Mouse (Mus musculus) CH12.LX (cell line): ENCODE data around the gene AU015836. TPM values are rescaled to one million over a fixed set of nuclear protein-coding genes. Genes with fewer than 3 reads are reported as not detected.

Experiments used
- DNase-seq: peaks from one replicate; pipeline ENCODE4 v3.0.0-alpha.2; 2013; ENCODE audit errors: extremely low read depth
- H3K27ac ChIP-seq: 2 replicates; pipeline ENCODE4 v1.5.1; 2012; ENCODE audit warnings: low read depth, mild to moderate bottlenecking, control low read depth, moderate library complexity; ENCODE audit not compliant: insufficient read depth
- H3K27me3 ChIP-seq: replicated peaks from 2 replicates; pipeline ENCODE3; 2012; ENCODE audit warnings: inconsistent platforms
- H3K36me3 ChIP-seq, 2 experiments: replicated peaks in 1 of 2; 2 replicates each; pipeline versions ENCODE3 to v1.6.1; 2012; ENCODE audit warnings: inconsistent platforms in 1 of 2, low read length in 1 of 2, mild to moderate bottlenecking in 1 of 2, mixed read lengths in 1 of 2, moderate library complexity in 1 of 2; ENCODE audit not compliant: control insufficient read depth in 1 of 2, insufficient read depth in 1 of 2
- H3K4me1 ChIP-seq, 2 experiments: 2 replicates each; pipeline ENCODE4 v1.6.1; 2012; ENCODE audit warnings: inconsistent platforms in 1 of 2, moderate library complexity in 1 of 2; ENCODE audit not compliant: insufficient read depth in 2 of 2, control insufficient read depth in 1 of 2
- H3K4me2 ChIP-seq: 2 replicates; pipeline ENCODE4 v1.6.1; 2012; ENCODE audit warnings: low read depth, mild to moderate bottlenecking, control low read depth; ENCODE audit not compliant: poor library complexity, insufficient read depth, severe bottlenecking
- H3K4me3 ChIP-seq, 3 experiments: fragments of 150-350 bp in 1 of 3; sonication (generic) in 1 of 3; replicated peaks in 1 of 3; 2 replicates each; pipeline versions ENCODE3 to v1.5.1; 2011 to 2012; ENCODE audit warnings: low read depth in 2 of 3, low read length in 2 of 3, mild to moderate bottlenecking in 2 of 3, moderate library complexity in 2 of 3, control low read depth in 1 of 3, improper control_type of control experiment in 1 of 3, inconsistent platforms in 1 of 3, mixed read lengths in 1 of 3; ENCODE audit not compliant: poor library complexity in 1 of 3
- H3K79me2 ChIP-seq: replicated peaks from 2 replicates; pipeline ENCODE4 v1.6.1; 2012; ENCODE audit warnings: mild to moderate bottlenecking, moderate library complexity; ENCODE audit not compliant: control insufficient read depth, poor library complexity, insufficient read depth, severe bottlenecking; ENCODE audit errors: extremely low read depth
- H3K9ac ChIP-seq: 2 replicates; pipeline ENCODE4 v1.6.1; 2012; ENCODE audit warnings: low read depth, mild to moderate bottlenecking, control low read depth, moderate library complexity; ENCODE audit not compliant: insufficient read depth
- H3K9me3 ChIP-seq: replicated peaks from 2 replicates; pipeline ENCODE3; 2012; ENCODE audit warnings: low read length, inconsistent platforms, mixed read lengths
- JUND ChIP-seq: conservative IDR thresholded peaks from 2 replicates; pipeline ENCODE4 v1.6.1; 2011; ENCODE audit warnings: low read depth, low read length, improper control_type of control experiment
- MEF2A ChIP-seq: IDR thresholded peaks from 2 replicates; pipeline ENCODE4 v1.6.1; 2014; ENCODE audit warnings: low read depth, mild to moderate bottlenecking, inconsistent platforms, low read length, improper control_type of control experiment, borderline replicate concordance
- RCOR1 ChIP-seq: conservative IDR thresholded peaks from 2 replicates; pipeline ENCODE4 v1.6.1; 2012; ENCODE audit warnings: low read depth, mild to moderate bottlenecking, inconsistent platforms, low read length, improper control_type of control experiment
- SMC3 ChIP-seq: IDR thresholded peaks from 2 replicates; pipeline ENCODE4 v1.6.1; 2011; ENCODE audit warnings: low read depth, low read length, improper control_type of control experiment
- dilution Hi-C: fragments of 300-500 bp; cut with MboI; formaldehyde crosslinking; loops from 2 replicates; pipeline ENCODE4 v1.14.3; 2020; ENCODE audit warnings: low sequenced_read_pairs; ENCODE audit not compliant: extremely low pct_unique_long_range_greater_than_20kb, extremely low pct_ligation_motif_present
- in situ Hi-C: fragments of 300-500 bp; cut with MboI; formaldehyde crosslinking; loops from 3 replicates; pipeline ENCODE4 v1.14.3; 2019; ENCODE audit warnings: low sequenced_read_pairs, low pct_ligation_motif_present, low pct_unique_long_range_greater_than_20kb, mixed read lengths
- polyA plus RNA-seq: library from polyadenylated mRNA; unstranded; fragments of >175 nt; gene quantifications from 2 replicates; pipeline ENCODE4 v1.2.1, GENCODE M21; 2012; ENCODE audit warnings: low read depth; ENCODE audit not compliant: insufficient read length
- total RNA-seq, 2 experiments: library from RNA; depleted of rRNA; stranded (reverse); fragments of 300-350 nt in 1 of 2; fragments of >200 nt in 1 of 2; gene quantifications; 2 replicates each; pipeline ENCODE4 v1.2.3; 2012 to 2014

The AU015836 gene
- total and polyA plus RNA-seq, 3 experiments, result not detected

- no peak overlapping the region for H3K9ac ChIP-seq
- H3K4me3 ChIP-seq, result no peak overlapping the region
- no peak overlapping the region for H3K4me2 ChIP-seq
- H3K36me3 ChIP-seq, result no peaks in the 10 kb centered on the region
- dilution Hi-C loops (no loop called here), in situ Hi-C loops (no loop called here)
- no peak for DNase-seq
- TF ChIP-seq JUND, result no peak
- TF ChIP-seq RCOR1, result no peak
- TF ChIP-seq MEF2A, result no peak
- TF ChIP-seq SMC3, result no peak
- H3K27ac ChIP-seq, result no peak overlapping the region
- no peaks in the 10 kb centered on the region for H3K79me2 ChIP-seq
- H3K9me3 ChIP-seq, result no peaks in the 10 kb centered on the region
- no peaks in the 10 kb centered on the region for H3K27me3 ChIP-seq
- 0 out of 4 replicates have a peak, but pooled peaks cover 0 to 3% of the 10 kb centered on the region in 2 experiments for H3K4me1 ChIP-seq
These were observed 53.9 kb downstream of the AU015836 start for GRCm38 (mm10) chrX:94022264-94022874.

Other genes with a start within 250 kb of the AU015836 start
- 25.5 and 27.0 TPM in 2 replicates for gene Pdk3, start 136.5 kb upstream of the AU015836 start, total RNA-seq (2012; rRNA removed)
- 84.0 and 84.4 TPM in 2 replicates for gene Pdk3, start 136.5 kb upstream of the AU015836 start, total RNA-seq (2014; rRNA removed)
- gene Pdk3, start 136.5 kb upstream of the AU015836 start, polyA plus RNA-seq, result 47.7 and 49.3 TPM in 2 replicates
- gene Zfx, start 155.0 kb downstream of the AU015836 start, total RNA-seq (2012; rRNA removed), result 16.4 and 17.3 TPM in 2 replicates
- gene Zfx, start 155.0 kb downstream of the AU015836 start, total RNA-seq (2014; rRNA removed), result 17.7 and 21.4 TPM in 2 replicates
- gene Zfx, start 155.0 kb downstream of the AU015836 start, polyA plus RNA-seq, result 13.5 and 14.3 TPM in 2 replicates
- gene Eif2s3x, start 244.2 kb downstream of the AU015836 start, total RNA-seq (2012; rRNA removed), result 130 and 154 TPM in 2 replicates
- gene Eif2s3x, start 244.2 kb downstream of the AU015836 start, total RNA-seq (2014; rRNA removed), result 271 and 272 TPM in 2 replicates
- gene Eif2s3x, start 244.2 kb downstream of the AU015836 start, polyA plus RNA-seq, result 243 and 244 TPM in 2 replicates